Mouse (Mus musculus): ENCODE results near the gene Me1. TPM values are rescaled to one million over a fixed set of nuclear protein-coding genes. Genes with fewer than 3 reads are reported as not detected.
"Not testable (repeated sequence)": the region's sequence is repeated elsewhere in the genome, so short reads cannot be mapped to it uniquely, and the experiment has no call there.

Me1 gene
- total and polyA plus RNA-seq, 2 experiments from 2014 or later: 9.2 to 35.1 TPM

DNA sequence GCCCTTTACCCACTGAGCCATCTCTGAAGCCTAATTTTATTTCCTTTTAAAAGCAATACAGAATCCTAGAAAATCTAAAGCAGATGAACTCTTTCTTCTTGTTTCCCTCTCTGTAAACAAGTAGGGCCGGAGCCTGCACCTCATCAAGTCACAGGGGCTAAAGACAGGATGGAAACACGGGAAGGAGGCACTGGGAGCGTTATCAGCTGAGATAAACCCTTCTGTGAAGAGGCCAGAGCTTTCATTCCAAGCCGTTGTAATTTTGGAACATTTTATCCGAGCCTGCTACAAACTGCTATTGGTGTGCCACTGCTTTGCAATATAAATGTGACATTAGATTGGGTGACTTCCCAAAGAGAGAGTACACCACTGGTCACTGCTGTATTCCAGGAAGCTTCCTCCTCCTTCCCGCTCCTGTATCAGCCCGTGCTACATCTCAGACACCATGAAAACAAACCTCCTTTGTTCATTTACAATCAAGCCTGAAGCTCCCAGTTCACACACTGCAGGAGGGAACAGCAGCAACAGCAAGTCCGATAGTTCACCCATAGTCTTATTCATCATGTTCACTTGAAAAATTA, 95.9 kb downstream of the Me1 start:
- no peak for TF ChIP-seq EP300 (IDR thresholded peaks at IDR 0.05; ENCODE audit: low read depth)
- no peak for TF ChIP-seq CTCF (IDR thresholded peaks at IDR 0.05; ENCODE audit: low read depth)
- ATAC-seq (ENCODE audit: insufficient read depth, low read depth) (peak; percentile 69), DNase-seq (ENCODE audit: low spot score) (peak; percentile 18)
- no peaks in the 10 kb centered on the region for H3K36me3 ChIP-seq (replicated peaks; ENCODE audit: control insufficient read depth, insufficient read depth, low read length)
- H3K27ac ChIP-seq (ENCODE audit: low read depth): peak overlapping the region; percentile 61
- no peak overlapping the region for H3K9ac ChIP-seq (replicated peaks; ENCODE audit: low read depth, low read length)
- H3K27me3 ChIP-seq (ENCODE audit: control insufficient read depth, insufficient read depth, low read length): no peaks in the 10 kb centered on the region
- H3K9me3 ChIP-seq (replicated peaks; ENCODE audit: control insufficient read depth, low read length): no peaks in the 10 kb centered on the region
- 0 out of 2 replicates have a peak overlapping the region, but pooled peaks have one; percentile 6 for H3K4me2 ChIP-seq (ENCODE audit: low read depth, low read length)
- peaks cover 10% of the 10 kb centered on the region for H3K4me1 ChIP-seq (ENCODE audit: control insufficient read depth, insufficient read depth)
- no peak overlapping the region for H3K4me3 ChIP-seq (ENCODE audit: low read depth, low read length)
- WGBS: 11% methylated on average over 8 of the region's 8 CpGs

DNA sequence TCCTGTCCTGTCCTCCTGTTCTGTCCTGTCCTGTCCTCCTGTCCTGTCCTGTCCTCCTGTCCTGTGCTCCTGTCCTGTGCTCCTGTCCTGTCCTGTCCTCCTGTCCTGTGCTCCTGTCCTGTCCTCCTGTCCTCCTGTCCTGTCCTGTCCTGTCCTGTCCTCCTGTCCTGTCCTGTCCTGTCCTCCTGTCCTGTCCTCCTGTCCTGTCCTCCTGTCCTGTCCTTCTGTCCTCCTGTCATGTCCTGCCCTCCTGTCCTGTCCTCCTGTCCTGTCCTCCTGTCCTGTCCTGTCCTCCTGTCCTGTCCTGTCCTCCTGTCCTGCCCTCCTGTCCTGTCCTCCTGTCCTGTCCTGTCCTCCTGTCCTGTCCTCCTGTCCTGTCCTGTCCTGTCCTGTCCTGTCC, 98.8 kb downstream of the Me1 start:
- H3K4me3 ChIP-seq (ENCODE audit: low read depth, low read length); H3K27ac ChIP-seq (ENCODE audit: low read depth); DNase-seq (ENCODE audit: low spot score); H3K36me3 ChIP-seq (replicated peaks; ENCODE audit: control insufficient read depth, insufficient read depth, low read length); H3K4me2 ChIP-seq (ENCODE audit: low read depth, low read length); H3K27me3 ChIP-seq (ENCODE audit: control insufficient read depth, insufficient read depth, low read length); H3K9ac ChIP-seq (replicated peaks; ENCODE audit: low read depth, low read length); ATAC-seq (ENCODE audit: insufficient read depth, low read depth); H3K9me3 ChIP-seq (replicated peaks; ENCODE audit: control insufficient read depth, low read length): not testable (repeated sequence)
- H3K4me1 ChIP-seq (ENCODE audit: control insufficient read depth, insufficient read depth): peaks cover 19% of the 10 kb centered on the region

DNA sequence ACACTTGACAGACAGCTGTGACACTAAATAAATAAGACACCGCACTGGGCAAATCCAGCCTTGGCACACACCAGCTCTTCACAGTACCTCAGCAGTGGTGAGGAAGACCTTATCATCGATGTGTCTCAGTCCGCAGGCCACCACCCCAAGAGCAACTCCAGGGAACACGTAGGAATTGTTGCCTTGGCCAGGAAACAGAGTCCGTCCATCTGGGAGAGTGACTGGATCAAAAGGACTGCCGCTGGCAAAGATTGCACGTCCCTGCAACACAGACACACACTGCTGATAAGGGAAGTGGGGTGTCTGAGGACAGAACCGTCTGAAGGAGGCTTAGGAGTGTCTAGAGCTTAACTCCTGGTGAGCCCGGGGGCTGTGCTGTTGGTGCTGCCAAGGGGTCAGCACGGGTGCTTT, 101.4 kb downstream of the Me1 start:
- H3K9me3 ChIP-seq (replicated peaks; ENCODE audit: control insufficient read depth, low read length); DNase-seq (ENCODE audit: low spot score); H3K27me3 ChIP-seq (ENCODE audit: control insufficient read depth, insufficient read depth, low read length); H3K36me3 ChIP-seq (replicated peaks; ENCODE audit: control insufficient read depth, insufficient read depth, low read length); H3K27ac ChIP-seq (ENCODE audit: low read depth); H3K9ac ChIP-seq (replicated peaks; ENCODE audit: low read depth, low read length); H3K4me3 ChIP-seq (ENCODE audit: low read depth, low read length): not testable (repeated sequence)
- peak overlapping the region; percentile 24; the same call in 1 of the 2 replicates for H3K4me2 ChIP-seq (ENCODE audit: low read depth, low read length)
- ATAC-seq (ENCODE audit: insufficient read depth, low read depth): peak; percentile 68
- peaks cover 12% of the 10 kb centered on the region for H3K4me1 ChIP-seq (ENCODE audit: control insufficient read depth, insufficient read depth)
- WGBS: 10% methylated on average over 9 of the region's 10 CpGs

DNA sequence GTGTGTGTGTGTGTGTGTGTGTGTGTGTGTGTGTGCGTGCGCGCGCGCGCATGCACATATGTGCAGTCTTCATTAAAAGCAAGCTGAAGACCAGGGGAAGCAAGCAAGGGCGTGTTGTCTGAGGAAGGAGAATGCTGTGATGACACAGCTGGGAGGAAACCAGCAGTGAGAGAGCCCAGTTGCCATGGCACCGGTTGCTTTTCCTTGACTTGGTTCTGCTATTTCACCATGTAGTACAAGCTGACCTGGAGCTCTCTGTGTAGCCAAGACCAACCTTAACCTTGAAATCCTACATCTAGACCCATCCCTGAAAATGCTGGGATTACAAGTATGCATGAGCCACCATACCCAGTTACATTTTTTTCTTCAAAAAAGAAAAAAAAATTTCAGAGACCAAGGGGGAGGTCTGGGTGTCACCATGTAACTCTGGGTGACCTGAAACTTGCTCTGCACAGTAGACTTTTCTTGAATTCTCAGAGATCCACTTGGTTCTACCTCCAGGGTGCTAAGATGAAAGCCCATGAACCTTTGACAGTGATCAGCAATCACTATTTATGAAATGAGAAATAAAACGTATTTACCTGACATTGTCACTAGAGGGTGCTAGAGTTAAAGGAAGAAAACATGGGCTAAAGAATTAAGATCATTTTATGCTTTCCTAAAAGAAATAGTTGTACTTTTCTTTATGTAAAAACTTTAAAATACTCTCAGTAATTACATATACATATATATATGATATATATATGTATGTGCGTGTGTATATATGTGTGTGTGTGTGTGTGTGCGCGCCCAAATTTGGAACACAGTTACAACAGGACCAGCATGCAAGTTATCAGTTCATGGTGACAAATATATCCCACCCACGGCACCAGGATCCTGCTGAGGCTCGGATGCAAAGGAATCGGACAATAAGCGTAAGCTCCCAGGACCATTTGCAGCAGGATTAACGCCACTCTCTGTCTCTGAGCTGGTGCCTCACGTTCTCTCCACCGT, 102.8 kb downstream of the Me1 start:
- peak; percentile 59 for DNase-seq (ENCODE audit: low spot score)
- H3K9ac ChIP-seq (replicated peaks; ENCODE audit: low read depth, low read length): no peak overlapping the region
- no peaks in the 10 kb centered on the region for H3K27me3 ChIP-seq (ENCODE audit: control insufficient read depth, insufficient read depth, low read length)
- no peaks in the 10 kb centered on the region for H3K9me3 ChIP-seq (replicated peaks; ENCODE audit: control insufficient read depth, low read length)
- H3K4me2 ChIP-seq (ENCODE audit: low read depth, low read length): peak overlapping the region; percentile 44
- TF ChIP-seq EP300 (IDR thresholded peaks at IDR 0.05; ENCODE audit: low read depth) (no peak), CTCF (IDR thresholded peaks at IDR 0.05; ENCODE audit: low read depth) (peak; percentile 73)
- 54% methylated on average over 19 of the region's 19 CpGs for WGBS
- H3K4me3 ChIP-seq (ENCODE audit: low read depth, low read length): peak overlapping the region; percentile 2; the same call in 1 of the 2 replicates
- no peak overlapping the region for H3K27ac ChIP-seq (ENCODE audit: low read depth)
- no peaks in the 10 kb centered on the region for H3K36me3 ChIP-seq (replicated peaks; ENCODE audit: control insufficient read depth, insufficient read depth, low read length)
- peaks cover 9% of the 10 kb centered on the region; the same call in 1 of the 2 replicates for H3K4me1 ChIP-seq (ENCODE audit: control insufficient read depth, insufficient read depth)
- ATAC-seq (ENCODE audit: insufficient read depth, low read depth): no peak

DNA sequence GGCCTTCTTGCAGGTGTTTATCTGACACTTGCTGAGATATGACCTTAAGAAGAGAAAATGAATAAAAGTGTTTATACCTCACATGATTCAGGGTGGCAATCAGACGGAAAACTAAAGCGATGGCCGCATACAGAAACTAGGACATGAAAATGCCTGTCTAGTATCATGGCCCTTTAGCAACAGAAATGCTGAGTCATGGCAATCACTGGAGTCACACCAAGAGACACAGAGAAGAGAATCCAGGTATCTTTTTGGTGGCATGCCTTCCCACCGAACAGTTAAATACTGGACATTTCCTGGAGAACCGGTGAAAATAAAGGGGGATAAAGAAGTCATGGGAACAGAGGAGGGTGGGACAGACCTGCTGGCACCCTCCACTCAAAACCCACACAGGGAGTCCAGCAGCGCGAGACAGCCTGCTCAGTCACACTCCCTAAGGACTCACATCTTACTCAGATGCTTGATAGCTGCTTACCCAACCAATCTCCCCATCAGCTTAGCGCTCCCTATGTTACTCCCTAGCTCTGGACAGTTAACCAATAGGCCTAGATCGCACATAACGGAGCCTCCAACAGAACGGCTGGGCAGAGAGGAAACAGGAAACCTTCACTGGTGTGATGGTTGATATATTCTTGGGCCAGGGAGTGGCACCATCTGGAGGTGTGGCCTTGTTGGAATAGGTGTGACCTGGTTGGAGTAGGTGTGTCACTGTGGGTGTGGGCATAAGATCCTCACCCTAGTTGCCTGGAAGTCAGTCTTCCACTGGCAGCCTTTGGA, 108.5 kb downstream of the Me1 start:
- Histone ChIP-seq H3K9ac (replicated peaks; ENCODE audit: low read depth, low read length) (no peak overlapping the region), H3K4me2 (ENCODE audit: low read depth, low read length) (no peak overlapping the region), H3K4me3 (ENCODE audit: low read depth, low read length) (no peak overlapping the region), H3K9me3 (replicated peaks; ENCODE audit: control insufficient read depth, low read length) (no peaks in the 10 kb centered on the region), H3K36me3 (replicated peaks; ENCODE audit: control insufficient read depth, insufficient read depth, low read length) (no peaks in the 10 kb centered on the region), H3K4me1 (ENCODE audit: control insufficient read depth, insufficient read depth) (no peaks in the 10 kb centered on the region), H3K27ac (ENCODE audit: low read depth) (no peak overlapping the region), H3K27me3 (ENCODE audit: control insufficient read depth, insufficient read depth, low read length) (no peaks in the 10 kb centered on the region)
- WGBS: 86% methylated on average over 11 of the region's 11 CpGs
- no peak for DNase-seq (ENCODE audit: low spot score)
- ATAC-seq (ENCODE audit: insufficient read depth, low read depth): no peak
- TF ChIP-seq CTCF (IDR thresholded peaks at IDR 0.05; ENCODE audit: low read depth): no peak
- TF ChIP-seq EP300 (IDR thresholded peaks at IDR 0.05; ENCODE audit: low read depth): no peak
